In genomic region chr16:31589576-31589975, GRCm38 (mm10) we compare ENCODE assay signal across 10 mouse cellular contexts.
DNase-seq lines count a peak whose midpoint lies in the region; ATAC-seq lines count a peak whose summit lies in the region.
"Had no signal": no experiment of that assay in that cellular context is flagged by ENCODE, and none has a peak within 500 bp of the region (broad histone marks: within the 10 kb centered on the region; RNA-seq: fewer than 3 reads in every experiment).

No protein-coding gene starts in this region.

- H3K4me2 ChIP-seq in heart, embryonic 12.5 days: no peak overlapping the region
- no peak overlapping the region for H3K4me2 ChIP-seq in midbrain, embryonic 14.5 days (ENCODE audit: low read length)
- H3K4me2 ChIP-seq in midbrain, embryonic 15.5 days: no peak overlapping the region

- no peaks in the 10 kb centered on the region for H3K27me3 ChIP-seq in heart, embryonic 12.5 days (replicated peaks)
- H3K27me3 ChIP-seq in midbrain, embryonic 14.5 days (ENCODE audit: control insufficient read depth, insufficient read depth, low read length): no peaks in the 10 kb centered on the region
- no peaks in the 10 kb centered on the region for H3K27me3 ChIP-seq in midbrain, embryonic 15.5 days (replicated peaks)
- H3K27me3 ChIP-seq: CH12.LX had no signal

- H3K9me3 ChIP-seq in heart, embryonic 12.5 days (replicated peaks): no peaks in the 10 kb centered on the region
- H3K9me3 ChIP-seq in midbrain, embryonic 14.5 days (ENCODE audit: control insufficient read depth, low read length): no peaks in the 10 kb centered on the region
- H3K9me3 ChIP-seq in midbrain, embryonic 15.5 days: no peaks in the 10 kb centered on the region

- DNase-seq in heart, adult 18-20 months: peak; percentile 30 to 41
- peak; percentile 25 for DNase-seq in midbrain, embryonic 14.5 days
- peak; percentile 36 to 42 for DNase-seq in gastrocnemius, postnatal 36 days
- DNase-seq in skeletal muscle tissue, adult 2 months (ENCODE audit: low read depth, low spot score): peak; percentile 72
- no peak for DNase-seq in cerebellum, postnatal 25 days
- no peak for DNase-seq in frontal cortex, postnatal 10 days (ENCODE audit: low spot score in 2 of 2)

- H3K36me3 ChIP-seq in heart, embryonic 12.5 days: no peaks in the 10 kb centered on the region
- no peaks in the 10 kb centered on the region for H3K36me3 ChIP-seq in midbrain, embryonic 14.5 days (ENCODE audit: control insufficient read depth, insufficient read depth, low read length)
- no peaks in the 10 kb centered on the region for H3K36me3 ChIP-seq in midbrain, embryonic 15.5 days (replicated peaks)

- H3K4me1 ChIP-seq in heart, embryonic 12.5 days (replicated peaks): peaks cover 35% of the 10 kb centered on the region
- peaks cover 26% of the 10 kb centered on the region for H3K4me1 ChIP-seq in midbrain, embryonic 14.5 days (ENCODE audit: control insufficient read depth, insufficient read depth, low read length)
- H3K4me1 ChIP-seq in midbrain, embryonic 15.5 days: peaks cover 30% of the 10 kb centered on the region

- no peak for ATAC-seq in heart, embryonic 12.5 days (ENCODE audit: insufficient number of reproducible peaks, low FRiP score)
- no peak for ATAC-seq in midbrain, embryonic 14.5 days (ENCODE audit: low FRiP score, low TSS enrichment)
- ATAC-seq in midbrain, embryonic 15.5 days (replicated peaks): no peak

- no peak overlapping the region for H3K9ac ChIP-seq in heart, embryonic 12.5 days
- no peak overlapping the region for H3K9ac ChIP-seq in midbrain, embryonic 14.5 days (replicated peaks; ENCODE audit: low read length)
- H3K9ac ChIP-seq in midbrain, embryonic 15.5 days: no peak overlapping the region

- WGBS in heart, embryonic 12.5 days: 44% methylated on average over 6 of the region's 6 CpGs
- 18% methylated on average over 6 of the region's 6 CpGs for WGBS in midbrain, embryonic 14.5 days
- WGBS in midbrain, embryonic 15.5 days: 19% methylated on average over 6 of the region's 6 CpGs

- no peak overlapping the region for H3K27ac ChIP-seq in heart, embryonic 12.5 days (ENCODE audit: poor library complexity, severe bottlenecking)
- H3K27ac ChIP-seq in midbrain, embryonic 14.5 days (replicated peaks; ENCODE audit: low read depth, low read length): no peak overlapping the region
- no peak overlapping the region; the same call in 1 of the 2 replicates for H3K27ac ChIP-seq in midbrain, embryonic 15.5 days

- no peak overlapping the region for H3K4me3 ChIP-seq in heart, embryonic 12.5 days
- H3K4me3 ChIP-seq in midbrain, embryonic 14.5 days (replicated peaks; ENCODE audit: low read depth, low read length): no peak overlapping the region
- no peak overlapping the region for H3K4me3 ChIP-seq in midbrain, embryonic 15.5 days
- H3K4me3 ChIP-seq: erythroblast, embryonic 14.5 days had no signal

- intact Hi-C loops in gastrocnemius, postnatal 36 days (cut with DNase I): no loop called here

Comparison
In these comparisons a context has a peak if more than half of its experiments do, and no peak if none do; other contexts are left out.
1. DNase-seq: peak in heart, adult 18-20 months (2 of 2), midbrain, embryonic 14.5 days (single experiment), gastrocnemius, postnatal 36 days (2 of 2) and skeletal muscle tissue, adult 2 months (single experiment); none in cerebellum, postnatal 25 days (0 of 2) and frontal cortex, postnatal 10 days (0 of 2).